Mouse (Mus musculus) A20 (cell line): ENCODE results near the gene Abhd15.
"Not testable (repeated sequence)": the region's sequence is repeated elsewhere in the genome, so short reads cannot be mapped to it uniquely, and the experiment has no call there.

Source experiments
- DNase-seq: peaks from one replicate; pipeline ENCODE4 v3.0.0-alpha.2; 2011; ENCODE audit warnings: low read depth, low spot score

Gene Abhd15

GRCm38 (mm10) chr11:77512891-77513810 lies 1.8 kb upstream of the Abhd15 start:
- DNase-seq: peak; percentile 93

- no peak for DNase-seq
Measured at GRCm38 (mm10) chr11:77513811-77514170, 1.1 kb upstream of the Abhd15 start.

DNA sequence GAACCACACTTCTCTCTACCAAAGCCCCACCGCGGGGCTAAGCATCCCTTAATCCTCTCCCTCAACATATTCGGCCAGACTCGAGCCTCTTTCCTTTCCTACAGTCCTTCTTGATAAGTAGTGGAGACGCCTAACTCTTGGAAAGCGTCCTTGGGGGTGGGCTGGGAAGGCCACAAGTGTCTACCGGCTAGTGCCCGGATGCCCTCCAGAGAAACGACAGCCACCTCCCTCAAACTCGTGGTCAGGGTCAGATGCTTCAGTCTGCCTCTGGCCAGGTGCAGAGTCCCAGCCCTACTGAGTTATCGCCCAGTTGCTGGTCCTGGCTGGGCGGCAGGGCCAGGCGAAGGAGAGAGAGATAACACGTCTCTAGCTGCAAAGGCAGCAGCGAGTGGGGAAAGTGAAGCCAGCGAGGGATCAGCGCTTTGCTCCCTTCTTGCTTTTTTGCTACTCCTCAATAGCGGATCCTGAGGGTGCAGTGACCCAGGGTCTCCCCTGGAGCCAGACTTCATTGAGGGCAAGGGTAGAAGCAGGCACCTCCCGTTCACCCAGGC lies 565 bp upstream of the Abhd15 start:
- peak; percentile 57 for DNase-seq

GRCm38 (mm10) chr11:77515637-77516552 lies 974 bp downstream of the Abhd15 start, which contains the start of gene Trp53i13:
Trp53i13 (minus strand) TSS chr11:77515980.
- no peak for DNase-seq

GRCm38 (mm10) chr11:77516553-77517425 lies 1.9 kb downstream of the Abhd15 start:
- DNase-seq: no peak

GRCm38 (mm10) chr11:77518051-77518798 lies 3.3 kb downstream of the Abhd15 start:
- DNase-seq: no peak

DNA sequence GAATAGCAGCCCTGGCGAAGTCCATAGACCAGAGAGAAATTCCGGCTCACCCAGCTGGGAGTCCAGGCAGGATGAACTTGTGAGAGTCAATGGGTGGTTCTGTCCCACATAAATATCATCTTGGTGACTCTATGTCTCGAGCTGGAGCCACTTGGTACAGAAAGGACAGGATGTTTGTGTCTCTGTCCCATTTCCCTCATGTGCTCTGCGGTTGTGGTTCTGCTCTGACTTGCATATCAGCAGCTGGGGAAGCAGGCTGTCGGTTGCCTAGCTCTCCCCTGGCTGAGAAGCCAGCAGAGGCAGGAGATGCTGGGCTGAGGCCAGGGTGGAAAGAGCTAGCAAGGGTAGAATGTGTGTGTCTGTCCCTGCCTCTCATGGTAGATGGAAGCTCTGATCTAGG lies 4.1 kb downstream of the Abhd15 start, which contains the start of gene Gm10392:
TSS of gene Gm10392 (minus strand) at position 156 of the 400 bp plus-strand sequence.
- DNase-seq: no peak

- no peak for DNase-seq
Measured at GRCm38 (mm10) chr11:77520601-77521529, 5.9 kb downstream of the Abhd15 start.

- peak; percentile 48 for DNase-seq
Measured at GRCm38 (mm10) chr11:77525804-77526486, 11.0 kb downstream of the Abhd15 start.

- not testable (repeated sequence) for DNase-seq
Measured at GRCm38 (mm10) chr11:77528420-77528819, 13.5 kb downstream of the Abhd15 start.

DNA sequence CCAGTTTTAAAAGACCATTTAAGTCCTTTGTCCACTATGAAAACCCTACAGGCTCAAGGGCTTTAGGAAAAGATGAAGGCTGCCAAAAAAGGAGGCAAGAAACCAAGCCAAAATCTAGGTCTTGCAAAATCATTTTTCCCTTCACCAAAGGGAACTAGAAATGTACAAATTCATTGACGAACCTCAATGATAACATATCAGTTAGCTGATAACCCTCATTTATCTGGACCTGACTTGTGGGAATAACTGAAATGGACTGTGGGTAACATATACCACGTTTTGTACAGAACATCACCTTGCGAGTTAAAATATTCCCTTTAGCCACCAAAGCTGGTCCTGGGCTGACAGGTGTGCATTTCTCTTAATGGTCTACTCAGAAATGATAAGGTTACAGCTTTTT lies 14.7 kb downstream of the Abhd15 start:
- DNase-seq: no peak

DNA sequence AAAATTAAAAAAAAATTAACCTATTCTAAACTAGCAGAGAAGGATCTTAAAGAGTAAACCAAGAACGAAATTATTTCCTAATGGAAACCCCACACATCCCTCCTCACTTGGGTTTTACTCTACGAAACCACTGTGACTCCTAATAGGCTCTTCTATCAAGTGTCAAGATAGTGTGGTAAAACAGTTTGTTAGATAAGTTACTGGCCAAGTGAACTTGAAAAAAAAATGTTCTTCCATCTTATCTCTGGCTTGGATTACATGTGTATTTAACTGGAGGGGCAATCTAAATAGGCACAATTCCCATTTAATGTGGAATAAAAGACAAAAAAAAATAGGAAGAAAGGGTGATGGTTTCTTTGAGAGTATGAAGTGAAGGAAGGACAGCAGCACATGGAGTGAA lies 15.9 kb downstream of the Abhd15 start:
- no peak for DNase-seq

DNA sequence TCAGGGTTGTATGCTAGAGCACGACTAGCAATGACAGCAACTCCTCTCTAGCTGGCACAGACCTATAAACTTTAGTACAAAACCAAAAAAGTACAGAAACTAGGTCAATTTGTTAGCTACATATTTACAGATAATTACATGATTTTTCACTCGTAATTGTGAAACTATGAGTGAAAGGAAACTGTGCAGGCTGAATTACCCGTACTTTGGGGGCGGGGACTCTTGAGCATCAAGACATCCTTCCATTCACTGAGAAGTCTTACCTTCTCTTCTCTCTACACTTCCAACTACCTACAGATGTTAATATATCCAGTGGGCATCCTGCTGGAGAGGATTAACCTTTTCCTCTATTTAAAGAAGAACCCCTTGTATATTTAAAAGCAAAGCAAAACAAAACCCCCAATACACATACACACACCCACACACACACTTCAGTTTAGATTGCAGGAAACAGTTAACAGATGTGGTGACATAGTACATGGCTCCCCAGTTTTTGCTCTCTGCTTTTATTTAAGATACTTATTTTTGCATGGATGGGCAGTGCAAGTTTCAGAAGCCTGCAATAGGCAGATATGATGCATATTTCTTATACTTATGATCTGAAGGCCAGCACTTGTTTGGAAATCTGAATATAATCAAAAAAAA lies 17.4 kb downstream of the Abhd15 start:
- DNase-seq: no peak

GRCm38 (mm10) chr11:77545261-77545660 lies 30.3 kb downstream of the Abhd15 start:
- DNase-seq: no peak

DNA sequence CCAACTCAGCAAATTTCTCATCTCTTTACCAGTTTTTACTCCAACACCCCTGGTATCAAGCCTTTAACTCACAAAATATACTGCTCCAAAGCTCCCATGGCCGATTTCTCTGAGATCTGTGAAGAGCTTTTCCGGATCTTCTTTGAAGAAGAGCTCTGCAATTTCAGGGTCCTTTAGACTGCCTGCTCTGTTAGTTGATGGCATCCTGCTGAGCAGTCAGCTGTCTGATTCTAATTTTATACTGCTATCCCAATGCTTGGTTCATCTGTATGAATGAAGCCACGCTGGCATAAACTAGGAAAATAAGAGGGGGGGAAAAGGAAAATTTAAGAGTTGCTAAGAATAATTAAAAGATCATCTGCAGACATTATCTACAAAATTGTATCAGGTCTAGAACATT lies 70.3 kb downstream of the Abhd15 start:
- DNase-seq: no peak
